Mouse (Mus musculus): ENCODE results near the gene Trpt1.

- TF ChIP-seq POLR2A (IDR thresholded peaks at IDR 0.05; ENCODE audit: borderline replicate concordance, insufficient read depth, low read length), result no peak
- TF ChIP-seq CTCF (IDR thresholded peaks at IDR 0.05; ENCODE audit: borderline replicate concordance, insufficient read depth, low read depth, low read length), result no peak
Measured at GRCm38 (mm10) chr19:6974211-6975205, 21.4 kb upstream of the Trpt1 start, which contains the start of gene Ppp1r14b.

Data from cerebellum, adult 2 months (tissue).